Comparison of ENCODE assay signal across 29 mouse cellular contexts in genomic region chr4:46532926-46533325, GRCm38 (mm10). TPM values are rescaled to one million over a fixed set of nuclear protein-coding genes. Genes with fewer than 3 reads are reported as not detected.
DNase-seq lines count a peak whose midpoint lies in the region; ATAC-seq and TF ChIP-seq lines count a peak whose summit lies in the region.
"Had no signal": no experiment of that assay in that cellular context is flagged by ENCODE, and none has a peak within 500 bp of the region (broad histone marks: within the 10 kb centered on the region; RNA-seq: fewer than 3 reads in every experiment).

No protein-coding gene starts in this region.

- peak; percentile 77 for DNase-seq in midbrain, embryonic 11.5 days (ENCODE audit: low spot score, missing footprints)
- no peak for DNase-seq in midbrain, postnatal 0 days (ENCODE audit: low spot score)
- DNase-seq in 3T3-L1 (ENCODE audit: low read depth, low spot score) (peak; percentile 17), G1E (ENCODE audit: low spot score) (no peak)
- no peak for DNase-seq in adrenal gland, adult 8-10 months
- DNase-seq in cerebellum, adult 18-20 months, result no peak
- no peak for DNase-seq in spleen, adult 12 weeks (ENCODE audit: low spot score)
- DNase-seq: adrenal gland, adult 2 months; adrenal gland, postnatal 36 days; B cell, adult 2 months; cerebellum, adult 2 months; cerebellum, adult 9-11 months; cerebellum, postnatal 25 days; forebrain, postnatal 0 days; gastrocnemius, adult 2 months; gastrocnemius, postnatal 14 days; heart, adult 18-20 months; heart, postnatal 14 days; heart, postnatal 4 days had no signal

- TF ChIP-seq CTCF in midbrain, postnatal 0 days (IDR thresholded peaks at IDR 0.05), result no peak
- TF ChIP-seq CTCF in G1E (IDR thresholded peaks at IDR 0.05; ENCODE audit: low read depth, low read length), result no peak

- no peak overlapping the region for H3K4me2 ChIP-seq in midbrain, embryonic 11.5 days
- H3K4me2 ChIP-seq in midbrain, postnatal 0 days (ENCODE audit: low read depth, low read length, poor library complexity, severe bottlenecking), result no peak overlapping the region
- H3K4me2 ChIP-seq: embryonic facial prominence, embryonic 12.5 days; embryonic facial prominence, embryonic 15.5 days; heart, embryonic 12.5 days; heart, embryonic 15.5 days; hindbrain, embryonic 14.5 days had no signal

- no peaks in the 10 kb centered on the region for H3K9me3 ChIP-seq in midbrain, embryonic 11.5 days (ENCODE audit: control insufficient read depth, low read length)
- H3K9me3 ChIP-seq in midbrain, postnatal 0 days (ENCODE audit: low read length), result no peaks in the 10 kb centered on the region
- H3K9me3 ChIP-seq in G1E (replicated peaks), result no peaks in the 10 kb centered on the region
- H3K9me3 ChIP-seq: embryonic facial prominence, embryonic 12.5 days; embryonic facial prominence, embryonic 15.5 days; heart, embryonic 12.5 days; heart, embryonic 15.5 days had no signal

- H3K27ac ChIP-seq in midbrain, embryonic 11.5 days (ENCODE audit: low read depth, low read length), result no peak overlapping the region
- H3K27ac ChIP-seq in midbrain, postnatal 0 days (ENCODE audit: low read depth, low read length), result no peak overlapping the region
- H3K27ac ChIP-seq: embryonic facial prominence, embryonic 12.5 days; embryonic facial prominence, embryonic 15.5 days; gastrocnemius, adult 2 months; heart, embryonic 15.5 days; hindbrain, embryonic 14.5 days; hindbrain, postnatal 0 days had no signal

- H3K4me3 ChIP-seq in midbrain, embryonic 11.5 days (ENCODE audit: low read depth, low read length), result no peak overlapping the region
- H3K4me3 ChIP-seq in midbrain, postnatal 0 days (ENCODE audit: low read depth, low read length), result no peak overlapping the region
- peak overlapping the region; percentile 34; the same call in 1 of the 2 replicates for H3K4me3 ChIP-seq in G1E (ENCODE audit: low read depth, low read length)
- H3K4me3 ChIP-seq: embryonic facial prominence, embryonic 12.5 days; embryonic facial prominence, embryonic 15.5 days; gastrocnemius, adult 2 months; heart, embryonic 12.5 days; heart, embryonic 15.5 days had no signal

- no peak for ATAC-seq in midbrain, embryonic 11.5 days (ENCODE audit: low FRiP score)
- ATAC-seq in midbrain, postnatal 0 days (ENCODE audit: low FRiP score), result no peak
- no peak for ATAC-seq in G1E (ENCODE audit: extremely low read depth, insufficient number of reproducible peaks, low FRiP score, poor library complexity, severe bottlenecking)
- ATAC-seq: forebrain, embryonic 14.5 days; forebrain, postnatal 0 days; hindbrain, postnatal 0 days; inflammation-experienced regulatory T-cells, adult 6 months; intestine, embryonic 16.5 days; Patski had no signal

- no peaks in the 10 kb centered on the region for H3K36me3 ChIP-seq in midbrain, embryonic 11.5 days (ENCODE audit: control insufficient read depth, insufficient read depth, low read length)
- peaks cover 3% of the 10 kb centered on the region; the same call in 1 of the 2 replicates for H3K36me3 ChIP-seq in midbrain, postnatal 0 days (ENCODE audit: insufficient read depth, low read length)
- H3K36me3 ChIP-seq in G1E (replicated peaks), result peaks cover 72% of the 10 kb centered on the region
- H3K36me3 ChIP-seq: embryonic facial prominence, embryonic 12.5 days; embryonic facial prominence, embryonic 15.5 days; heart, embryonic 12.5 days; heart, embryonic 15.5 days had no signal

- 71% methylated on average over 7 of the region's 7 CpGs for WGBS in midbrain, embryonic 11.5 days
- 66% methylated on average over 7 of the region's 7 CpGs for WGBS in midbrain, postnatal 0 days

- H3K9ac ChIP-seq in midbrain, embryonic 11.5 days (ENCODE audit: low read length), result no peak overlapping the region
- no peak overlapping the region for H3K9ac ChIP-seq in midbrain, postnatal 0 days (replicated peaks; ENCODE audit: low read length, poor library complexity, severe bottlenecking)
- H3K9ac ChIP-seq: embryonic facial prominence, embryonic 12.5 days; embryonic facial prominence, embryonic 15.5 days; forebrain, postnatal 0 days; heart, embryonic 12.5 days; heart, embryonic 15.5 days; hindbrain, embryonic 14.5 days had no signal

- peaks cover 38% of the 10 kb centered on the region for H3K27me3 ChIP-seq in midbrain, embryonic 11.5 days (ENCODE audit: control insufficient read depth, insufficient read depth, low read length)
- peaks cover 15% of the 10 kb centered on the region for H3K27me3 ChIP-seq in midbrain, postnatal 0 days (ENCODE audit: insufficient read depth, low read length)
- no peaks in the 10 kb centered on the region for H3K27me3 ChIP-seq in G1E (ENCODE audit: insufficient read depth, low read length)
- H3K27me3 ChIP-seq: Patski had no signal

- H3K4me1 ChIP-seq in midbrain, embryonic 11.5 days (ENCODE audit: control insufficient read depth, insufficient read depth, low read length), result 0 out of 2 replicates have a peak, but pooled peaks cover 3% of the 10 kb centered on the region
- no peaks in the 10 kb centered on the region for H3K4me1 ChIP-seq in midbrain, postnatal 0 days (ENCODE audit: insufficient read depth, low read length)
- peaks cover 73% of the 10 kb centered on the region for H3K4me1 ChIP-seq in G1E (ENCODE audit: insufficient read depth, low read depth, low read length)

RNA-seq across cellular contexts. Expression of gene Trim14, which starts 3.0 kb away (rescaled TPM):
- 0.46 and 0.99 TPM in 2 replicates for polyA plus RNA-seq in midbrain, embryonic 11.5 days (2014; fragmentation: Nextera tagmentation; extraction: Ambion mirVana)
- total RNA-seq in midbrain, postnatal 0 days (2014; rRNA removed), result 0.47 and 1.8 TPM in 2 replicates
- polyA plus RNA-seq in midbrain, postnatal 0 days (2015; fragmentation: Nextera tagmentation; extraction: Ambion mirVana), result 0.75 and 1.4 TPM in 2 replicates
- 13.0 and 18.7 TPM in 2 replicates for total RNA-seq in G1E (2014; fragmentation: Nextera tagmentation)
- 18.2 and 19.5 TPM in 2 replicates for total RNA-seq in G1E (2017)
- polyA plus RNA-seq in G1E (2012), result 25.9 and 27.2 TPM in 2 replicates
- 10 to 100 TPM in 2 of 4 experiments, 1 to 10 TPM in 2; 5.1 to 12.2 (median 8.2) TPM for total RNA-seq in adrenal gland, adult 8-10 months (2022)

RNA-seq across cellular contexts. Expression of gene Nans, which starts 43.9 kb away (rescaled TPM):
- polyA plus RNA-seq in midbrain, embryonic 11.5 days (2014; fragmentation: Nextera tagmentation; extraction: Ambion mirVana), result 76.0 and 76.5 TPM in 2 replicates
- 92.0 and 94.5 TPM in 2 replicates for total RNA-seq in midbrain, postnatal 0 days (2014; rRNA removed)
- 56.9 and 59.6 TPM in 2 replicates for polyA plus RNA-seq in midbrain, postnatal 0 days (2015; fragmentation: Nextera tagmentation; extraction: Ambion mirVana)
- total RNA-seq in G1E (2014; fragmentation: Nextera tagmentation) (63.1 and 64.9 TPM in 2 replicates), G1E (2017) (79.3 and 82.6 TPM in 2 replicates)
- 55.0 and 57.1 TPM in 2 replicates for polyA plus RNA-seq in G1E (2012)
- 10 to 100 TPM; 35.0 to 43.4 (median 38.6) TPM for total RNA-seq in adrenal gland, adult 8-10 months (2022)

Comparison
In these comparisons a context has a peak if more than half of its experiments do, and no peak if none do; other contexts are left out.
1. DNase-seq: peak in midbrain, embryonic 11.5 days (single experiment) and 3T3-L1 (single experiment); none in midbrain, postnatal 0 days (single experiment), G1E (single experiment), adrenal gland, adult 8-10 months (single experiment), cerebellum, adult 18-20 months (0 of 2) and spleen, adult 12 weeks (single experiment).